Mouse (Mus musculus): ENCODE results near the gene Dnah7c.
"Not testable (repeated sequence)": the region's sequence is repeated elsewhere in the genome, so short reads cannot be mapped to it uniquely, and the experiment has no call there.

GRCm38 (mm10) chr1:46725719-46726118 is 300.3 kb downstream of the Dnah7c start:
- not testable (repeated sequence) for TF ChIP-seq CTCF, POLR2A (IDR thresholded peaks at IDR 0.05; ENCODE audit: insufficient read depth, low read depth, low read length)

All from olfactory bulb, adult 2 months (tissue).